Mouse (Mus musculus): ENCODE measurements around the gene Kif5a. TPM values are rescaled to one million over a fixed set of nuclear protein-coding genes. Genes with fewer than 3 reads are reported as not detected.

Kif5a gene
- polyA plus RNA-seq, 1 experiment, result 0.29 TPM

- no peaks in the 10 kb centered on the region for H3K27me3 ChIP-seq (ENCODE audit: control insufficient read depth, insufficient read depth, insufficient read length)
- H3K79me2 ChIP-seq (ENCODE audit: control insufficient read depth, insufficient read depth), result peaks cover 25% of the 10 kb centered on the region
- H3ac ChIP-seq (ENCODE audit: control insufficient read depth, insufficient read length, low read depth), result no peak overlapping the region
- peaks cover 2% of the 10 kb centered on the region for H3K79me3 ChIP-seq (ENCODE audit: low read depth)
- H3K36me3 ChIP-seq (ENCODE audit: control insufficient read depth, insufficient read depth), result peaks cover 32% of the 10 kb centered on the region
- H3K4me3 ChIP-seq (ENCODE audit: insufficient read depth, poor library complexity, severe bottlenecking), result peak overlapping the region; percentile 84
- no peak for TF ChIP-seq FOSL1 (IDR thresholded peaks at IDR 0.05; ENCODE audit: insufficient read depth, low read length, poor library complexity, severe bottlenecking)
Measured at GRCm38 (mm10) chr10:127209928-127210570, 53.1 kb downstream of the Kif5a start.

GRCm38 (mm10) chr10:127208921-127209320 lies 54.2 kb downstream of the Kif5a start:
- H3K27me3 ChIP-seq (ENCODE audit: control insufficient read depth, insufficient read depth, insufficient read length), result no peaks in the 10 kb centered on the region
- peaks cover 40% of the 10 kb centered on the region for H3K36me3 ChIP-seq (ENCODE audit: control insufficient read depth, insufficient read depth)
- peaks cover 25% of the 10 kb centered on the region for H3K79me2 ChIP-seq (ENCODE audit: control insufficient read depth, insufficient read depth)
- TF ChIP-seq MYOD1 (IDR thresholded peaks at IDR 0.05; ENCODE audit: control insufficient read depth, insufficient read length, low read depth), result no peak
- TF ChIP-seq MYOG (IDR thresholded peaks at IDR 0.05; ENCODE audit: control insufficient read depth, extremely low read depth, insufficient read length), result no peak
- TF ChIP-seq USF1 (IDR thresholded peaks at IDR 0.05; ENCODE audit: low read depth), result no peak
- TF ChIP-seq MAX (IDR thresholded peaks at IDR 0.05), result no peak
- TF ChIP-seq CEBPB (IDR thresholded peaks at IDR 0.05; ENCODE audit: low read depth), result no peak
- TF ChIP-seq FOSL1 (IDR thresholded peaks at IDR 0.05; ENCODE audit: insufficient read depth, low read length, poor library complexity, severe bottlenecking), result no peak
- TF ChIP-seq CTCF (IDR thresholded peaks at IDR 0.05; ENCODE audit: control insufficient read depth, insufficient read depth, insufficient read length), result no peak
- H3K79me3 ChIP-seq (ENCODE audit: low read depth), result peaks cover 2% of the 10 kb centered on the region
- H3ac ChIP-seq (ENCODE audit: control insufficient read depth, insufficient read length, low read depth), result no peak overlapping the region
- no peak overlapping the region for H3K4me3 ChIP-seq (ENCODE audit: insufficient read depth, poor library complexity, severe bottlenecking)

- Histone ChIP-seq H3K4me3 (ENCODE audit: insufficient read depth, poor library complexity, severe bottlenecking) (no peak overlapping the region), H3K36me3 (ENCODE audit: control insufficient read depth, insufficient read depth) (peaks cover 56% of the 10 kb centered on the region), H3K79me2 (ENCODE audit: control insufficient read depth, insufficient read depth) (peaks cover 16% of the 10 kb centered on the region), H3ac (ENCODE audit: control insufficient read depth, insufficient read length, low read depth) (no peak overlapping the region), H3K27me3 (ENCODE audit: control insufficient read depth, insufficient read depth, insufficient read length) (no peaks in the 10 kb centered on the region), H3K79me3 (ENCODE audit: low read depth) (peaks cover 2% of the 10 kb centered on the region)
- TF ChIP-seq CTCF (IDR thresholded peaks at IDR 0.05; ENCODE audit: control insufficient read depth, insufficient read depth, insufficient read length), result no peak
- no peak for TF ChIP-seq CEBPB (IDR thresholded peaks at IDR 0.05; ENCODE audit: low read depth)
- TF ChIP-seq MAX (IDR thresholded peaks at IDR 0.05), result no peak
- TF ChIP-seq FOSL1 (IDR thresholded peaks at IDR 0.05; ENCODE audit: insufficient read depth, low read length, poor library complexity, severe bottlenecking), result no peak
- TF ChIP-seq MYOD1 (IDR thresholded peaks at IDR 0.05; ENCODE audit: control insufficient read depth, insufficient read length, low read depth), result no peak
- TF ChIP-seq USF1 (IDR thresholded peaks at IDR 0.05; ENCODE audit: low read depth), result no peak
- no peak for TF ChIP-seq MYOG (IDR thresholded peaks at IDR 0.05; ENCODE audit: control insufficient read depth, extremely low read depth, insufficient read length)
Measured at GRCm38 (mm10) chr10:127205373-127205772, 57.8 kb downstream of the Kif5a start.

GRCm38 (mm10) chr10:127204589-127204988 lies 58.6 kb downstream of the Kif5a start:
- Histone ChIP-seq H3ac (ENCODE audit: control insufficient read depth, insufficient read length, low read depth) (no peak overlapping the region), H3K79me3 (ENCODE audit: low read depth) (peaks cover 2% of the 10 kb centered on the region), H3K79me2 (ENCODE audit: control insufficient read depth, insufficient read depth) (peaks cover 8% of the 10 kb centered on the region), H3K27me3 (ENCODE audit: control insufficient read depth, insufficient read depth, insufficient read length) (no peaks in the 10 kb centered on the region), H3K4me3 (ENCODE audit: insufficient read depth, poor library complexity, severe bottlenecking) (no peak overlapping the region), H3K36me3 (ENCODE audit: control insufficient read depth, insufficient read depth) (peaks cover 57% of the 10 kb centered on the region)
- TF ChIP-seq CEBPB (IDR thresholded peaks at IDR 0.05; ENCODE audit: low read depth), result no peak
- no peak for TF ChIP-seq FOSL1 (IDR thresholded peaks at IDR 0.05; ENCODE audit: insufficient read depth, low read length, poor library complexity, severe bottlenecking)
- no peak for TF ChIP-seq MYOG (IDR thresholded peaks at IDR 0.05; ENCODE audit: control insufficient read depth, extremely low read depth, insufficient read length)
- no peak for TF ChIP-seq CTCF (IDR thresholded peaks at IDR 0.05; ENCODE audit: control insufficient read depth, insufficient read depth, insufficient read length)
- no peak for TF ChIP-seq MYOD1 (IDR thresholded peaks at IDR 0.05; ENCODE audit: control insufficient read depth, insufficient read length, low read depth)
- no peak for TF ChIP-seq USF1 (IDR thresholded peaks at IDR 0.05; ENCODE audit: low read depth)
- no peak for TF ChIP-seq MAX (IDR thresholded peaks at IDR 0.05)

GRCm38 (mm10) chr10:127203106-127203505 lies 60.0 kb downstream of the Kif5a start:
- H3K27me3 ChIP-seq (ENCODE audit: control insufficient read depth, insufficient read depth, insufficient read length), result no peaks in the 10 kb centered on the region
- H3ac ChIP-seq (ENCODE audit: control insufficient read depth, insufficient read length, low read depth), result no peak overlapping the region
- TF ChIP-seq MYOD1 (IDR thresholded peaks at IDR 0.05; ENCODE audit: control insufficient read depth, insufficient read length, low read depth) (no peak), FOSL1 (IDR thresholded peaks at IDR 0.05; ENCODE audit: insufficient read depth, low read length, poor library complexity, severe bottlenecking) (no peak), MYOG (IDR thresholded peaks at IDR 0.05; ENCODE audit: control insufficient read depth, extremely low read depth, insufficient read length) (no peak), MAX (IDR thresholded peaks at IDR 0.05) (no peak), USF1 (IDR thresholded peaks at IDR 0.05; ENCODE audit: low read depth) (no peak), CTCF (IDR thresholded peaks at IDR 0.05; ENCODE audit: control insufficient read depth, insufficient read depth, insufficient read length) (no peak), CEBPB (IDR thresholded peaks at IDR 0.05; ENCODE audit: low read depth) (no peak)
- H3K4me3 ChIP-seq (ENCODE audit: insufficient read depth, poor library complexity, severe bottlenecking), result no peak overlapping the region
- H3K36me3 ChIP-seq (ENCODE audit: control insufficient read depth, insufficient read depth), result peaks cover 64% of the 10 kb centered on the region
- no peaks in the 10 kb centered on the region for H3K79me2 ChIP-seq (ENCODE audit: control insufficient read depth, insufficient read depth)
- no peaks in the 10 kb centered on the region for H3K79me3 ChIP-seq (ENCODE audit: low read depth)

- H3K4me3 ChIP-seq (ENCODE audit: insufficient read depth, poor library complexity, severe bottlenecking), result no peak overlapping the region
- H3K79me3 ChIP-seq (ENCODE audit: low read depth), result peaks cover 4% of the 10 kb centered on the region
- peaks cover 7% of the 10 kb centered on the region for H3K79me2 ChIP-seq (ENCODE audit: control insufficient read depth, insufficient read depth)
- no peak overlapping the region for H3ac ChIP-seq (ENCODE audit: control insufficient read depth, insufficient read length, low read depth)
- H3K27me3 ChIP-seq (ENCODE audit: control insufficient read depth, insufficient read depth, insufficient read length), result no peaks in the 10 kb centered on the region
- H3K36me3 ChIP-seq (ENCODE audit: control insufficient read depth, insufficient read depth), result peaks cover 56% of the 10 kb centered on the region
- TF ChIP-seq CEBPB (IDR thresholded peaks at IDR 0.05; ENCODE audit: low read depth) (no peak), MAX (IDR thresholded peaks at IDR 0.05) (no peak), MYOD1 (IDR thresholded peaks at IDR 0.05; ENCODE audit: control insufficient read depth, insufficient read length, low read depth) (no peak), FOSL1 (IDR thresholded peaks at IDR 0.05; ENCODE audit: insufficient read depth, low read length, poor library complexity, severe bottlenecking) (no peak), CTCF (IDR thresholded peaks at IDR 0.05; ENCODE audit: control insufficient read depth, insufficient read depth, insufficient read length) (no peak), USF1 (IDR thresholded peaks at IDR 0.05; ENCODE audit: low read depth) (no peak), MYOG (IDR thresholded peaks at IDR 0.05; ENCODE audit: control insufficient read depth, extremely low read depth, insufficient read length) (no peak)
Measured at GRCm38 (mm10) chr10:127200279-127200678, 62.9 kb downstream of the Kif5a start.

Data from C2C12 (cell line).